Mouse (Mus musculus) ES-Bruce4 (cell line): ENCODE results near the gene Acp1.

Experiments
- CTCF ChIP-seq: IDR thresholded peaks from one replicate; pipeline ENCODE4 v1.8.1; 2011; ENCODE audit warnings: low read depth, low read length
- POLR2A ChIP-seq: IDR thresholded peaks from one replicate; pipeline ENCODE4 v1.8.1; 2011; ENCODE audit warnings: low read length; ENCODE audit not compliant: insufficient read depth

DNA sequence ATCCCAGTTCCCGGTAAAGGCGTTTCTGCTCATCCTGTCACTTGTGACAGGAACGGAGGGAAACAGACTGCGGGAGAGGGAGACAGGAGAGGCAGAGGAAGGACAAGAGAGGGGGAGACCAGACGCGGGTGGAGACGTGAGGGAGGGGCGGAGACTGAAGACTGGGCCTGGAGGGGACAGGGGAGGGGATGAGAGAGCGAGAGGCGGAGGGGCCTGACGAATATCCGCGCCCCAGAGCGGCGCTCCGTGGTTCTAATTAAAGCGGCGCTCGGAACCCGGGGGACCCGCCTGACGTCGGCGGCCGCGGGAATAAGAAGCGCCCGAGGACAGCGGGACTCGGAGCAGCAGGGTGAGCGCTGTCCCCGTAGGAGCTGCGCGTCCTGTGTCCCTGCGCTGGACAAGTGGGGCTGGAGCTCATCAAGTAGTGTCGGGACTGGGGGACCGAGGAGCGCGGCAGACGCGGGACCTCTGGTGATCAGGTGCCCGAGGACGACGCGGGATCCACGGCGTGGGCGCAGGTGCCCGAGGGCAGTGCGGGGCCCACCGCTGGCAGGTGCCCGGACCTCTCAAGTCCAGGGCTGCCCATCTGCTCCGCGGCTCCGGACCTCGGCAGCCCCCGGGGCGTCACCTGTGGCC is 27.3 kb downstream of the Acp1 start, which contains the start of gene Alkal2:
- TF ChIP-seq POLR2A (no peak), CTCF (no peak)
